1 mouse cellular context compared by ENCODE assay signal in genomic region chr11:118399891-118400565, GRCm38 (mm10).
TF ChIP-seq lines count a peak whose summit lies in the region.

No protein-coding gene starts in this region.

TF ChIP-seq in MEL, 35 proteins besides CTCF, POLR2A, EP300 and RAD21:
- TF ChIP-seq BHLHE40 (IDR thresholded peaks at IDR 0.05; ENCODE audit: borderline replicate concordance, low read depth, low read length) (0 out of 2 replicates have a peak, but pooled peaks have one; percentile 26), POLR2AphosphoS5 (IDR thresholded peaks at IDR 0.05; ENCODE audit: borderline replicate concordance, low read depth, low read length) (no peak), RCOR1 (IDR thresholded peaks at IDR 0.05; ENCODE audit: low read depth, low read length) (peak; percentile 88), HCFC1 (IDR thresholded peaks at IDR 0.05; ENCODE audit: low read depth, low read length) (0 out of 2 replicates have a peak, but pooled peaks have one; percentile 26), UBTF (IDR thresholded peaks at IDR 0.05; ENCODE audit: borderline replicate concordance, insufficient read depth, low read depth, low read length) (no peak), POLR2AphosphoS2 (IDR thresholded peaks at IDR 0.05; ENCODE audit: low read length) (no peak), ELF1 (IDR thresholded peaks at IDR 0.05; ENCODE audit: low read depth, low read length) (no peak), KAT2A (conservative IDR thresholded peaks at IDR 0.05; ENCODE audit: low read depth, low read length) (no peak), JUND (IDR thresholded peaks at IDR 0.05; ENCODE audit: low read depth, low read length) (no peak), MYC (IDR thresholded peaks at IDR 0.05; ENCODE audit: low read depth, low read length) (no peak), ETS1 (IDR thresholded peaks at IDR 0.05; ENCODE audit: low read depth, low read length) (peak; percentile 80), E2F4 (IDR thresholded peaks at IDR 0.05; ENCODE audit: borderline replicate concordance, low read depth, low read length) (no peak), MAZ (IDR thresholded peaks at IDR 0.05; ENCODE audit: low read depth, low read length) (peak; percentile 35; the same call in 1 of the 2 replicates), NRF1 (IDR thresholded peaks at IDR 0.05; ENCODE audit: insufficient read depth, low read depth, low read length, poor library complexity, severe bottlenecking) (no peak), TAL1 (IDR thresholded peaks at IDR 0.05; ENCODE audit: low read length) (peak; percentile 79), GATA1 (IDR thresholded peaks at IDR 0.05; ENCODE audit: low read depth, low read length) (peak; percentile 97), SMC3 (IDR thresholded peaks at IDR 0.05; ENCODE audit: low read depth, low read length) (no peak), MAX (IDR thresholded peaks at IDR 0.05; ENCODE audit: low read length) (no peak), NELFE (IDR thresholded peaks at IDR 0.05; ENCODE audit: low read depth, low read length) (no peak), GABPA (IDR thresholded peaks at IDR 0.05; ENCODE audit: low read depth, low read length) (no peak), ZKSCAN1 (IDR thresholded peaks at IDR 0.05; ENCODE audit: low read depth, low read length) (no peak), ZC3H11A (IDR thresholded peaks at IDR 0.05; ENCODE audit: low read depth, low read length) (no peak), MEF2A (IDR thresholded peaks at IDR 0.05; ENCODE audit: extremely low read depth, insufficient replicate concordance, low read depth, low read length, poor library complexity, severe bottlenecking) (no peak), CHD2 (IDR thresholded peaks at IDR 0.05; ENCODE audit: low read length) (no peak), SIN3A (IDR thresholded peaks at IDR 0.05; ENCODE audit: low read length) (peak; percentile 65), USF2 (IDR thresholded peaks at IDR 0.05; ENCODE audit: borderline replicate concordance in 1 of 2, insufficient read depth in 1 of 2, low read depth in 1 of 2, low read length in 2 of 2) (no peak), TCF12 (IDR thresholded peaks at IDR 0.05; ENCODE audit: low read depth, low read length) (peak; percentile 93), TBP (IDR thresholded peaks at IDR 0.05; ENCODE audit: low read depth, low read length) (0 out of 2 replicates have a peak, but pooled peaks have one; percentile 42), ZMIZ1 (IDR thresholded peaks at IDR 0.05; ENCODE audit: low read depth, low read length) (no peak), USF1 (IDR thresholded peaks at IDR 0.05; ENCODE audit: low read depth, low read length) (no peak), CHD1 (IDR thresholded peaks at IDR 0.05; ENCODE audit: low read depth, low read length) (no peak), MAFK (IDR thresholded peaks at IDR 0.05; ENCODE audit: borderline replicate concordance, low read depth, low read length) (no peak), MYB (IDR thresholded peaks at IDR 0.05; ENCODE audit: low read depth, low read length) (no peak), MXI1 (IDR thresholded peaks at IDR 0.05; ENCODE audit: low read depth, low read length) (no peak), ZNF384 (IDR thresholded peaks at IDR 0.05; ENCODE audit: low read depth, low read length) (no peak)
